Mouse (Mus musculus) spleen, postnatal 0 days (tissue): ENCODE results near the gene F2rl2. TPM values are rescaled to one million over a fixed set of nuclear protein-coding genes. Genes with fewer than 3 reads are reported as not detected.

Experiments used
- polyA plus RNA-seq: library from polyadenylated mRNA; unstranded; fragments of >200 nt; fragmentation: Nextera tagmentation; extraction: Ambion mirVana; gene quantifications from 2 replicates; pipeline ENCODE4 v1.2.1, GENCODE M21; 2015

The F2rl2 gene
- 5.6 and 6.0 TPM in 2 replicates for polyA plus RNA-seq

GRCm38 (mm10) chr13:95696654-95697163 is at the start of gene F2rl2:
Gene F2rl2, plus strand, starts transcription at chr13:95696853.

Other genes starting within 250 kb of the F2rl2 start
- not detected in 2 replicates for gene S100z, start 218.1 kb upstream of the F2rl2 start, polyA plus RNA-seq
- 0.08 TPM in 2 replicates for gene F2rl1, start 171.6 kb upstream of the F2rl2 start, polyA plus RNA-seq
- gene F2r, start 78.4 kb upstream of the F2rl2 start, polyA plus RNA-seq, result 58.4 and 60.5 TPM in 2 replicates
- 8.6 and 9.1 TPM in 2 replicates for gene Iqgap2, start 195.1 kb downstream of the F2rl2 start, polyA plus RNA-seq